Mouse (Mus musculus): Measurements from ENCODE around the gene Lrrfip1. TPM values are rescaled to one million over a fixed set of nuclear protein-coding genes. Genes with fewer than 3 reads are reported as not detected.

The Lrrfip1 gene
- polyA plus RNA-seq, 1 experiment from 2014 or later: 151 TPM

Other genes starting within 250 kb of the Lrrfip1 start
- gene Col6a3, start 154.8 kb upstream of the Lrrfip1 start, polyA plus RNA-seq (2016; fragmentation: Nextera tagmentation; extraction: Ambion mirVana): 10.5 and 11.3 TPM in 2 replicates
- 0.31 and 0.35 TPM in 2 replicates for gene Mlph, start 83.7 kb upstream of the Lrrfip1 start, polyA plus RNA-seq (2016; fragmentation: Nextera tagmentation; extraction: Ambion mirVana)
- gene Prlh, start 45.6 kb upstream of the Lrrfip1 start, polyA plus RNA-seq (2016; fragmentation: Nextera tagmentation; extraction: Ambion mirVana): not detected in 2 replicates
- gene Rab17, start 29.1 kb upstream of the Lrrfip1 start, polyA plus RNA-seq (2016; fragmentation: Nextera tagmentation; extraction: Ambion mirVana): 0.64 and 1.3 TPM in 2 replicates
- gene Rbm44, start 146.4 kb downstream of the Lrrfip1 start, polyA plus RNA-seq (2016; fragmentation: Nextera tagmentation; extraction: Ambion mirVana): 2.1 and 2.7 TPM in 2 replicates
- 20.2 and 20.9 TPM in 2 replicates for gene Ramp1, start 181.1 kb downstream of the Lrrfip1 start, polyA plus RNA-seq (2016; fragmentation: Nextera tagmentation; extraction: Ambion mirVana)

Measured in heart, embryonic 12.5 days (tissue).